Mouse (Mus musculus) inflammation-experienced regulatory T-cells, adult 6 months (primary cell): ENCODE results near the gene Prr9. TPM values are rescaled to one million over a fixed set of nuclear protein-coding genes. Genes with fewer than 3 reads are reported as not detected.

Experiments
- ATAC-seq: one replicate; pipeline ENCODE4 v1.8.0; 2017
- polyA plus RNA-seq, 3 experiments: library from polyadenylated mRNA; unstranded; fragments of 100-300 nt; shearing (Covaris generic); gene quantifications; one replicate each; pipeline ENCODE4 v1.2.1; 2017

Gene Prr9
- polyA plus RNA-seq = not detected

DNA sequence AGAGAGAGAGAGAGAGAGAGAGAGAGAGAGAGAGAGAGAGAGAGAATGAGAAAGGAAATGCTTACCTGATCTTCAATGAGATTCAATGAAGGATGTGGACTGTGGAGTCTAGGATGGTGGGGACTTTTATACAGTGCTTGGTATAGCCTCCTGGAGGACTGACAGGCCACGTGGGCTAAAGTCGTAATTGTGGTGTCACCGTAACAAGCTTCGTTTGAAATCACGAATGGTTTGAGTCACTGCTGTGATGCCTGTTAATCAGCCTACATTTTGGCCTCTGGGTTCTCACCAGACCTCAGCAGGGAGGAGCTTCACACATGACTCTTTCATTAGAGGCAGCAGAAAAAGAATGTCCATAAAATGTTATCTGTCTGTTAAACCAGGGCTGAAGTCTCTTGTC, at the start of gene Prr9:
Gene Prr9, minus strand, starts transcription at position 101 of the 400 bp plus-strand sequence.
- ATAC-seq = no peak

DNA sequence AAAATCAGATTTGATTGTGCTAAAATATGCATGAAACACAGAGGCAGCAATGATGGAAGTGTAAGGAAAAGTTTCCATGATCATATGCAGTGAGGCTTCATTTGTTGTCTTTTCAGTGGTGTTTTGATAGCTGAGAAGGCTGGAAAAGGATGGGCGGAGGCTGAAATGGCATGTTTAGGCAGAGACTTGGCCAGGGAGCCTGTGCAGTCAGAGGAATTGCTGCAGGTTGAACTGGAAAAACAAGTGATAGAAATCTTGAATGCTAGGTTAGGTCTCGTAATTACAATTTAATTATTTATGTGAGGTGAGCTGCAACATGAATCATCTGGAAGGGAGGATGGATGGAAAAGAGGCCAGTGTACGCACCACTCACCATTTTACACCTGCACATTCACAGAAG, 46.1 kb upstream of the Prr9 start:
- ATAC-seq = no peak

DNA sequence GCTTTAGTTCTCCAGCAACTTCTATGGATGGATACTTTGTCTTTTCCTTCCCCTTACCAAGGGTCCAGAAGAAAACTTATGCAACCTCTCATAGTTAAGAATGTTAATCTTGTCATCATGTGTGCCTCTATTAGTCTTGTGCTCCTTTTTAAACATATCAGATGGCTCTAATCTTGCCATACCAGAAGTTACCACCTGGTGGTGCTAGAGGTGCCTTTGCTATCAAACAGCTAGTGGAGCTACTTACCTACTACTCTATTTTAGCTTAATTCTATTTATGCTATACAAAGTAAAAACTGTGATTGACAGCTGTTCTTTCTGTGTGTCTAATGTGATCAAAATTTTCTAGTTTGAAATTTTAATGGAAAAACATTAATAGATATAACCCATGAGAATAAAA, 29.6 kb upstream of the Prr9 start:
- ATAC-seq = no peak

GRCm38 (mm10) chr3:92150631-92151277, 27.0 kb upstream of the Prr9 start:
- no peak for ATAC-seq

GRCm38 (mm10) chr3:92147913-92148312, 24.2 kb upstream of the Prr9 start:
- no peak for ATAC-seq

DNA sequence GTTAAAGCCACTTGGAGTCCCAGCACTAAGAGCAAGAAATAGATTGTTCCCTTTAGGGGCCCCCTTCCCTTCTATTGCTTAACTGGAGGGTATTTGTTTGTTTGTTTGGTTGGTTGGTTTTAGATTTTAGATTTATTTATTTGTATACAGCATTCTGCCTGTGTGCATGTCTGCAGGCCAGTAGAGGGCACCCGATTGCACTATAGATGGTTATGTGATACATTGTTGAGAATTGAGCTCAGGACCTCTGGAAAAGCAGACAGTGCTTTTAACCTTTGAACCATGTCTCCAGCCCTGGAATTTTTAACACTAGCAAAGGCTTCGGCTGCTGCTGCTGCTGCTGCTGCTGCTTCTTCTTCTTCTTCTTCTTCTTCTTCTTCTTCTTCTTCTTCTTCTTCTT, 23.7 kb upstream of the Prr9 start:
- no peak for ATAC-seq

DNA sequence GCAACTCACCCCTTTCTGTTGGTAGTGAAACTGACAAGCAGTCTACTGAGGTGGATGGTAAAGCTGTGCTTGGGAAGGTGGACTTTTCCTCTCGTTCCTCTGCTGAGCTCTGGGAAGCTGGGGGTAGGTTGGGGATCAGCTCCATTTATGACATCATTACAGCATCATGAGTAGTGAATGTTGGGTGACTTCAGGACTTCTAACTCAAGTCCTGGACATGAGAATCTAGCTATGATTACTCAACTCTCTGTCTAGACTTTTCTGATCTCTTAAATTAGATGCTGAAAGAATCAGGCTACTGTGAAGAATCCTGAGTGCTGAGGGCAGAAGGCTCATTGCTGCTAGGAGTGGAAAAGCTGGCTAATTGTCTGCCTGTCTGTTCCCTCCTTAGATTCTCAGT, 18.9 kb upstream of the Prr9 start, which contains the start of gene Lelp1:
Gene Lelp1, minus strand, starts transcription at position 101 of the 400 bp plus-strand sequence.
- ATAC-seq = no peak

- ATAC-seq = no peak
Observed at GRCm38 (mm10) chr3:92120902-92121301, 2.8 kb downstream of the Prr9 start.

DNA sequence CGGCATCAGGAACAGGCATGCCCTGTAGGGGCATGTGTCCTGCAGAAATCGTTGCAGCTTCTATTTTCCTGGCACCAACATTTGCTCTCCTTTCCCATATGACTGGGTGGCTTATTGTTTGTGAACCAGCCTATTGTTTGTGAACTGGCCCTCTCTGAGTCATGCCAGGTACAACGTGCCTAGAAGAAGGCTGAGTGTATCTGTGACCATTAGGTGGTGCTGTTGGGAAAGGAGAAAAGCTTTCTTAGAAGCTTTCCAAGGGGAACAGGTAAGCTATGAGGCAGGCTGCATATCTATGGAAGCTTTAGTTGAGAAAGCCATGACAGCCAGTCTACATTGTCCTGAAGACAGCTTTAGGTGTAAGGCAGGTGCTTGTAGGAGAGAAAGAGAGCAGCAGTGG, 5.8 kb downstream of the Prr9 start:
- ATAC-seq = no peak

DNA sequence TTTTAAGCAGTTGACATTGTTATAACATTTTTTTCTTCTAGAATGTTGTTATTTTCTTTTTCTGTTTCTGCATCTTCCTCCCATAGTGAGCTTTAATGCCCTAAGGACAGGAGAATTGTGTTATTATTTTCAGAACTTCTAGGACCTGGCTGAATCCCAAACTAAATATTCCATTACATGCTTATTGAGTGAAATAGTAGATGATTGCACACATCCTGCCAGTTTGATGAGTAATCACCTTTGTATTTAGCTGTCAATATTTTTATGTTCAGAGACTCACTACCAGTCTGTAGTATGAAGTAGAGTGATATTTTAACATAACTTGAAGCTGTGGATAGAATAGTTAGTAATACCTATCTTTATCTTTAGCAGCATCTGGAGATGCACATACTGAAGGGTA, 12.2 kb downstream of the Prr9 start:
- ATAC-seq = no peak

GRCm38 (mm10) chr3:92110790-92111189, 13.0 kb downstream of the Prr9 start:
- no peak for ATAC-seq

DNA sequence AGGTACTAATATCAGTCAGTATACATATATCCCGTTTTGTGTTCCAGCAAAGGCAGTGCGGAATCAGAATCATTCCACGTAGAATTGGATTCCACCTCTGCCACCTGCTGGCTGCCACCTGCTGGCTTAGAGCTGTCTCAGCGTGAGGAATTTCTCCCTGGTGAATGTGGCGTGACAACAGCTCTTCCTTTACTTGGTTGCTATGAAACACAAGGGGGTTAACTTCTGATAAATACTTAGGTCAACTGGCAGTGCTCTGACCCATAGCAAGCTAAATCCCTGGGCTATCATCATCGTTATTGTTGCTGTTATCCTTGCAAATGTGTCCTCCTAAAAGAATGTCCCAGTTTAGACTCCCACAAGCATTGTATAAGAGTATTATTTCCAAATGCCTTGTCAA, 17.2 kb downstream of the Prr9 start:
- ATAC-seq = no peak

DNA sequence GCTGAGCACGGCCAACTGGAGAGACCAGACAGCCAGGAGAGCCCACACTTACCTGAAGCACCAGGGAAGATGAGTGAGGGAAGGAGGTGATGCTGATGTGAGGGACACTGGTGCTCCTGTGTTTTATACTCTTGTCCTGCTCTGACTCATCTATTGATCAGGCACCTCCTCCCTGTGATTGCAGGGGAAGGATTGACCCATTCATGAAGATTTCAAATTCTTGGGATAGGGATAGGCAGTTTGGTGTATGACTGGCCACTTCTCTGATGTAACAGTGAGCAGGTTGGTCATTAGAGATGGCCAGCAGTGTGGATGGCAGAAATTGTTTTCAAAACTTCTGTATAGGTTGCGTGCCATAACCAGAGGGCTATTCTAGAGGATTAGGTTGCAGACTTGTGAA, 40.7 kb downstream of the Prr9 start, which contains the start of gene Lor:
Gene Lor, minus strand, starts transcription at position 101 of the 400 bp plus-strand sequence.
- no peak for ATAC-seq

DNA sequence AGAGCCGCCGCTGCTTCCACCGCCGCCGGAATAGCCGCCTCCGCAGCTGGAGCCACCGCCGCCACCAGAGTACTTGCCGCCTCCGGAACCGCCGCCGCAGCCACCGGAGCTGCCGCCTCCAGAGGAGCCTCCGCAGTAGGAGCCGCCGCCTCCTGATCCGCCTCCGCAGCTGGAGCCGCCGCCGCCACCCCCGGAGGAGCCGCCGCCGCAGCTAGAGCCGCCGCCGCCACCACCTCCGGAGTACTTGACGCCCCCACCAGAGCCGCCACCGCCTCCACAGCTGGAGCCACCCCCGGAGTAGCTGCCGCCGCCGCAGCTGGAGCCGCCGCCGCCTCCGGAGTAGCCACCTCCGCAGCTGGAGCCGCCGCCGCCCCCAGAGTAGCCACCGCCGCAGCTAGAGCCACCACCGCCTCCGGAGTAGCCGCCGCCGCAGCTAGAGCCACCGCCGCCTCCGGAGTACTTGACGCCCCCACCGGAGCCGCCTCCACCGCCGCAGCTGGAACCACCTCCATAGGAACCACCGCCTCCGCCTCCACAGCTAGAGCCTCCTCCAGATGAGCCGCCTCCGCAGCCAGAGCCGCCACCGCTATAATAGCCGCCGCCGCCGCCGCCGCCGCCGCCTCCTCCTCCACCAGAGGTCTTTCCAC, 42.3 kb downstream of the Prr9 start:
- no peak for ATAC-seq

GRCm38 (mm10) chr3:92080462-92081284, 43.1 kb downstream of the Prr9 start:
- ATAC-seq = no peak

Other genes with a start within 250 kb of the Prr9 start
- not detected for gene Pglyrp3, start 109.4 kb downstream of the Prr9 start, polyA plus RNA-seq
- gene Lor, start 40.8 kb downstream of the Prr9 start, polyA plus RNA-seq = not detected
- not detected for gene Lelp1, start 18.8 kb upstream of the Prr9 start, polyA plus RNA-seq
- gene Sprr2a1, start 91.9 kb upstream of the Prr9 start, polyA plus RNA-seq = under 1 TPM in 1 of 3 experiments, not detected in 2; 0.15 TPM
- gene Sprr2a2, start 92.0 kb upstream of the Prr9 start, polyA plus RNA-seq = not detected
- not detected for gene Sprr2a3, start 161.5 kb upstream of the Prr9 start, polyA plus RNA-seq
- not detected for gene Sprr2b, start 192.7 kb upstream of the Prr9 start, polyA plus RNA-seq
- not detected for gene Sprr2d, start 215.2 kb upstream of the Prr9 start, polyA plus RNA-seq
- gene Sprr2e, start 228.2 kb upstream of the Prr9 start, polyA plus RNA-seq = not detected
- not detected for gene Sprr2f, start 241.2 kb upstream of the Prr9 start, polyA plus RNA-seq